Mouse (Mus musculus) midbrain, embryonic 10.5 days (tissue): Measurements from ENCODE around the gene Pcsk2. TPM values are rescaled to one million over a fixed set of nuclear protein-coding genes. Genes with fewer than 3 reads are reported as not detected.

Experiments used
- DNase-seq: peaks from one replicate; pipeline ENCODE4 v3.0.0-alpha.2; 2017; ENCODE audit warnings: low spot score
- H3K27ac ChIP-seq: fragments of 300-500 bp; sonication (generic); replicated peaks from 2 replicates; pipeline ENCODE4 v1.5.1; 2016; ENCODE audit warnings: mild to moderate bottlenecking
- H3K27me3 ChIP-seq: fragments of 300-500 bp; sonication (generic); 2 replicates; pipeline ENCODE4 v1.6.1; 2016; ENCODE audit warnings: low read depth, mild to moderate bottlenecking; ENCODE audit not compliant: poor library complexity, severe bottlenecking
- H3K36me3 ChIP-seq: fragments of 300-500 bp; sonication (generic); 2 replicates; pipeline ENCODE4 v1.6.1; 2016; ENCODE audit warnings: mild to moderate bottlenecking, moderate library complexity
- H3K4me1 ChIP-seq: fragments of 300-500 bp; sonication (generic); 2 replicates; pipeline ENCODE4 v1.6.1; 2016
- H3K4me3 ChIP-seq: fragments of 300-500 bp; sonication (generic); 2 replicates; pipeline ENCODE4 v1.5.1; 2016; ENCODE audit warnings: mild to moderate bottlenecking, moderate library complexity
- H3K9me3 ChIP-seq: fragments of 300-500 bp; sonication (generic); replicated peaks from 2 replicates; pipeline ENCODE4 v1.6.1; 2016; ENCODE audit warnings: mild to moderate bottlenecking
- WGBS: fragments of 180-500 bp; shearing (Covaris S2); methylation state at CpG from one replicate; pipeline ENCODE4 v1.1.7; 2016; 5-methylcytosine and 5-hydroxymethylcytosine counted together
- polyA plus RNA-seq: library from polyadenylated mRNA; unstranded; fragments of >200 nt; fragmentation: Nextera tagmentation; extraction: Ambion mirVana; gene quantifications from 2 replicates; pipeline ENCODE4 v1.2.1, GENCODE M21; 2016

Gene Pcsk2
- polyA plus RNA-seq, 1 experiment from 2014 or later: 2.9 TPM

DNA sequence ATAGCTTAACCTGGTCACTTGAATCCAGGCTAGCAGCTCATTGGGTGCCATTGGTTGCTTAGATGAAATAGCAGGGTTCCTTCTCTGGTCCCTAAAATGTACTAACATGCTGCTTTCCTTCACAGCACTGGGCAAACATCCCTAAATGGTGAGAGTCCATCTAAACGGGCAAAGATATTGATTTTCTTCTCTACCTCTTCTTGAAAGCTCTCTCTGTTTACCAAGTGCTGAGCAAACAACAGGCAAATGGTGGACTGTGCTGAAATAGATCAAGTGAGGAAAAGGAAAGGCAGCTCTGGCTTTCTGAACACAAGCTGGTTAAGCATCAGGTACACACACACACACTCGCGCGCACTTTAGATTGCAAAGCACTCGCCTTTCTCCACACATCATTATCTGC lies 120.8 kb downstream of the Pcsk2 start:
- H3K27me3 ChIP-seq: no peaks in the 10 kb centered on the region
- H3K4me3 ChIP-seq: no peak overlapping the region
- 89% methylated on average over 5 of the region's 5 CpGs for WGBS
- no peak for DNase-seq
- H3K27ac ChIP-seq: no peak overlapping the region
- H3K9me3 ChIP-seq: no peaks in the 10 kb centered on the region
- no peaks in the 10 kb centered on the region for H3K36me3 ChIP-seq
- no peaks in the 10 kb centered on the region for H3K4me1 ChIP-seq

DNA sequence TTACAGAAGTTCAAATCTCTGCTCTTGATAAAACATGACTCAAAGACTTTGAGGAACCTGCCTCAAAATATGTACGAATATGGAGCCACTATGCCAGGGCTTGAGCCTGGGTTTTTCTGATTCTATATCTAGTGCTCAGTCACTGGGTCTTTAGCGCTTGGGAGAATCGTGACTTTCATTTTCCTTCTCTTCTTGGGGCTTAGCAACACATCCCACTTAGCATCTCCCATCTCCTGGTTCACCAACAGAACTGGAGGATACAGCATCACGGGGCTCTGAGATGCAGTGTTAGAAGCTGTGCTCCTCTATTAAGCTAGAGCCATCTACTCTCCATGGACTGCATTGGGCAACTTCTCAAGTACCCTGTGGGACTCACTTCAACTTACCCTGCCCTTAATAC lies 131.9 kb downstream of the Pcsk2 start:
- Histone ChIP-seq H3K4me3 (no peak overlapping the region), H3K4me1 (peaks cover 2% of the 10 kb centered on the region; the same call in 1 of the 2 replicates), H3K9me3 (no peaks in the 10 kb centered on the region), H3K36me3 (no peaks in the 10 kb centered on the region), H3K27ac (no peak overlapping the region), H3K27me3 (no peaks in the 10 kb centered on the region)
- DNase-seq: no peak
- WGBS: 93% methylated on average over 4 of the region's 4 CpGs

DNA sequence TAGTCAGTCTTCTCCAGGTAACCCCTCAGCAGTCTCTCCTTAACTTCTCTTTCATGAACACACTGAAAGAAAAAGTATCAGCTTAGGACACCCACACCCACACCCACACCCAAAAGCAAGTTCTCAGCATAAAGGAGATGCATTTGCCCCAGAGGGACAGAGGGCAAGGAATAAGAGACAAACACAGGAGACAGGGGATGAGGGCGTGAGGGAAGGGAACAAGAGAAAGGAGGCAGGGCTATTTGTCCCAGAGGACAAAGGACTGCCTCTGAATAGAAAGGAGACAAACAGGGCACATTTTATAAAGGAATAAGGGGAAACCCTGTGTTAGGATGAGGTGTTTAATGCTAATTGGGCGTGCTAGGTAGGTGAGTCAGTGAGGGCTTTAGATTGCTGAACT lies 133.6 kb downstream of the Pcsk2 start:
- Histone ChIP-seq H3K4me3 (no peak overlapping the region), H3K27me3 (no peaks in the 10 kb centered on the region), H3K9me3 (no peaks in the 10 kb centered on the region), H3K36me3 (no peaks in the 10 kb centered on the region), H3K4me1 (peaks cover 2% of the 10 kb centered on the region; the same call in 1 of the 2 replicates), H3K27ac (no peak overlapping the region)
- DNase-seq: no peak
- WGBS: 55% methylated on average over 2 of the region's 2 CpGs

DNA sequence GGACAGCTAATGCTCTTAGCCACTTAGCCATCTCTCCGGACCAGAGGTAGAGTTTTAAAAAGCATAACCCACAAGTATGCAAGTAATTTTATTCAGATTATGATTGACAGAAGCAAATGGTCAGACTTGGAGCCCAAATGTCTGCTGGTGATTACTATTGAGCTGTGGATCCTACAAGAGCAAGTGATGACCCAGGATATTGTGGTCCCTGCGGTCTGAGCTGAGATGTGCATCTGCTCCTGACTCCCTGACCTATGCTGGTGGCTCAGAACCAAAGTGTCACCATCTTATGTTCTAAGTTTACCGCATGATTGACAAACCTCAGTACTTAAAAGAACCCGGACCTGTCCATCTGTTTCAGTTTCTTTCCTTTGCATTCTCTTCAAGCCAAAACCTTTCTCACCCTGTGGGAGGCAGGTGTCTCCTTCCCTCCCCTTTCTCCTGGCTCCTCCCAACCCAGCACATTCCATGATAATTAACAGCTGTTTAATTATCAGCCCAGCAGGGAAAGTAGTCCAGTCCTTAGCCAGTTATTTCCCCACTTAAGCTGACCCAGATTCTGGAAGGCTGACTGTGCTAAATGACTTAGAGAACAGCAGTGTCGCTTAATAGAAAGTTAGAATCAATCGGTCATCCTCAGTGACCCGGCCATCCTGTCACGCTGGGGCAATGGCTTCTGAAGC lies 136.1 kb downstream of the Pcsk2 start:
- no peak overlapping the region for H3K27ac ChIP-seq
- H3K9me3 ChIP-seq: no peaks in the 10 kb centered on the region
- DNase-seq: no peak
- WGBS: 73% methylated on average over 8 of the region's 8 CpGs
- H3K36me3 ChIP-seq: no peaks in the 10 kb centered on the region
- no peak overlapping the region for H3K4me3 ChIP-seq
- no peaks in the 10 kb centered on the region for H3K27me3 ChIP-seq
- peaks cover 2% of the 10 kb centered on the region; the same call in 1 of the 2 replicates for H3K4me1 ChIP-seq

DNA sequence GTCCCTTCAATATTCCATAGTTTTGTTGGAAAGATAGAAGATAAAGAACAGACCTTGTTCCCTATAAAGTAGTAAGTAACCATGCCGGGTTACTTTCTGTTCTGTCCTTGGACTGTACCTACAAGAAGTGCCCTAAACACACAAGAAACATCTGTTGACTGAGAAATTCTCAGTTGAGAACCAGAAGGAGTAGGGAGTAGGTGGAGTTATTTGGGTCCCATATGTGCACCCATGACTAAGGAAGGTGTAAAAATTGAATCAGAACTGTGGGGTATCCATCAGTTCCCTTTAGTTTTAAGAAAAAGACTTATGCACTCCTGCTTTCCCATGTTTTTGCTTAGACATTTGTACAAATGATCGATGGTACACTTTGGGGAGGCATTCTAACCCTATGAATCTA lies 137.6 kb downstream of the Pcsk2 start:
- no peak for DNase-seq
- Histone ChIP-seq H3K27me3 (no peaks in the 10 kb centered on the region), H3K27ac (no peak overlapping the region), H3K4me3 (no peak overlapping the region), H3K4me1 (peaks cover 2% of the 10 kb centered on the region; the same call in 1 of the 2 replicates), H3K9me3 (no peaks in the 10 kb centered on the region), H3K36me3 (no peaks in the 10 kb centered on the region)
- WGBS: 92% methylated on average over 2 of the region's 2 CpGs

DNA sequence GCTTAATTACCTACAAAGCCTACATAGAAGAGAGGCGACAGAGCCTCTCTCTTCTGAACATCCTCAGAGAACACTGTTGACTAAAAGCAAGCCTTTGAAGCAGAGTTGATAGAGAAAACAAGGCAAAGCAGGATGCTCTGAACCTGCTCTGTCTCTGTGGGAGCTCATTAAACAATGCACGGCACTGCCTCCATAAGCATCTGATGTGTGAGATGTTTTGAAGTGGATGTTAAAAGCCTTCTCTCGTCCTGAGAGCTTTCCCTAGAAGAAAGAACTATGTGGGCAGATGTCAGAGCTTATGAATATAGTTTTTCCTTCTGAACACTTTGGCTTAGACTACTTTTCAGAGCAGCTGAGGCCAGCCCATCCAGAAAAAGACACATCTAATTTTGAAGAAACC lies 145.3 kb downstream of the Pcsk2 start:
- no peaks in the 10 kb centered on the region for H3K4me1 ChIP-seq
- no peak overlapping the region for H3K4me3 ChIP-seq
- 67% methylated on average over 3 of the region's 3 CpGs for WGBS

DNA sequence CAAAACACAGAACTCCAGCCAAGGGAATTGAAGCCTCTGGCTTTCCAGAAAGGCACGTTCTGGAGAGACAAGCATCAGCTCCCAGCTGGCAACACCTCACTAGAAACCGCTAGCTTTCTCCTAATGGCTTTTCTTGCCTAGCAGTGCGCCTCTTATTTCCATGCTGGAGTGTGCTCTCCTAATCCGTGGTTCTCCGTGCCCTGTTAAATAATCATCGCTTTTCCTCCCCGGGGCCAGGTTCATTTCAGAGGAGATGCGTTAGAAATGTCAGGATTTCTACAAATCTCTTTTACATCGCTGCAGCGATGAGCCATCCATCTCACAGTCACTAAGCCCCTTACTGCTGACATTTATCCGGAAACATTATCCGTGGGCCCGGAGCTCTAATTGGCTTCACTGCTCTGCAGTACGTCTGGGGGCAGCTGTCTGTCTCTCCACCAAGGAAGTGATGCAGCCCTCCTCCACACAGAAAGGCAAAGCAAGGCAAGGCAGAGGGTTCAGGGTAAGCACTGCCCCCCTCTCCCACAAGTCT lies 150.1 kb downstream of the Pcsk2 start:
- Histone ChIP-seq H3K36me3 (no peaks in the 10 kb centered on the region), H3K27ac (no peak overlapping the region), H3K9me3 (no peaks in the 10 kb centered on the region; the same call in 1 of the 2 replicates), H3K4me3 (no peak overlapping the region), H3K4me1 (no peaks in the 10 kb centered on the region), H3K27me3 (no peaks in the 10 kb centered on the region)
- 81% methylated on average over 14 of the region's 14 CpGs for WGBS
- DNase-seq: no peak

More for the DNA sequence above, 145.3 kb downstream of the Pcsk2 start:
- H3K9me3 ChIP-seq: no peaks in the 10 kb centered on the region; the same call in 1 of the 2 replicates
- no peak overlapping the region for H3K27ac ChIP-seq
- no peaks in the 10 kb centered on the region for H3K36me3 ChIP-seq
- H3K27me3 ChIP-seq: no peaks in the 10 kb centered on the region
- no peak for DNase-seq

DNA sequence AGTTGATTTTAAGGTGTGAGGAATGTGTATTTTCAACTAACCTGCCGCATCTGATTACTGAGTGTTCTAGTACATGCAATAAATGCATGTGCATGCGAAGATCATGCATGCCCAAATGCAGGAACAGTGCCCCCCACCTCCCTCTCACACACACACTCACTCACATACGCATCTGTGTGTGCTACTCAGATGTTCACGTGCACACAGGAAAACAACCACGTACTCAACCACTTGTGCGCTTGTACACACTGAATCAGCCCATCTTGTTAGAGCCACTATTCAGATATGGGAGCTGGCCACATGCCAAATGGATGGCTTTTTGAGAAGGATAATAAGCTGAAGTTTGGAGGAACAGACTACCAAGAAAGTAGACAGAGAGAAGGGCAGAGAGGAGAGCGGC lies 150.7 kb downstream of the Pcsk2 start:
- WGBS: 94% methylated on average over 7 of the region's 7 CpGs
- Histone ChIP-seq H3K4me1 (no peaks in the 10 kb centered on the region), H3K9me3 (no peaks in the 10 kb centered on the region; the same call in 1 of the 2 replicates), H3K27me3 (no peaks in the 10 kb centered on the region), H3K27ac (no peak overlapping the region), H3K36me3 (no peaks in the 10 kb centered on the region), H3K4me3 (no peak overlapping the region)
- DNase-seq: no peak

DNA sequence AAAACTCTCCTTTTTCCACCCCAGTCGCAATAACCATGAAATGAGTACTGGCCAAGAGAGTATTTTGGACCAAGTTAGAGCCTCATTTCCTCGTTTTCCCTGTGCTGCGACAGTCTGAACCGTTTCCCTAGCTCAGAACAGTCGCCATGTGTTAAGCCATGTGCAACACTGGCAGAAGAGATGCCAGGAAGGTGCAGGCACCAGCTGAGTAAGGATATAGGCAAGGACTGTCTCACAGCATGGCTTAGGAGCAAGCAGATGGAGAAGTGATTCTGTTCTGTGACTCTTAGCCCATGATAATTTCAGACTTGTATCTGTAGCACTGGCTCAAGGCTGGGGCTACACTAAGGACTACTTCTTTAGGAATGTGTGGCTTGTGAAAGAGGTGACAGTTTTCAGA lies 155.2 kb downstream of the Pcsk2 start:
- no peaks in the 10 kb centered on the region for H3K9me3 ChIP-seq
- WGBS: 89% methylated on average over 5 of the region's 5 CpGs
- H3K4me3 ChIP-seq: no peak overlapping the region
- no peaks in the 10 kb centered on the region for H3K36me3 ChIP-seq
- peaks cover 3% of the 10 kb centered on the region; the same call in 1 of the 2 replicates for H3K4me1 ChIP-seq
- no peaks in the 10 kb centered on the region for H3K27me3 ChIP-seq
- DNase-seq: no peak
- no peak overlapping the region for H3K27ac ChIP-seq

DNA sequence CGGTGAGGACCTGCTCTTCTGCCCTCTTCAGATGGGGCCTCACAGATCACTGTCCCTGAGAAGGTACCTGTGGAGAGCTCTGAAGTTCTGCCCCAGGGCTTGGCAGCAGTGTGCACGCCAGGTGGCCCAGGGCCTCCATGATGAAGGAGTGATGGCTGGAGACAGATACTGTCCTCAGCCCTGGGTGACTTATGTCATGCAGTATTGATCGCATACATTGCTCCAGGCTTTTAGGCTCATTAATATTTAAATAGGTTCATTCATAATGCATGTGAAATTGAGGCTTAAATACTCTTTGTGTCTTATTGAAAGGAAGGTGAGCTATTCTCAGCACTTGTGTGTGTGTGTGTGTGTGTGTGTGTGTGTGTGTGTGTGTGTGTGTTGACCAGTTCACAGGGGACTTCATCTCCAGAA lies 157.0 kb downstream of the Pcsk2 start:
- 86% methylated on average over 3 of the region's 3 CpGs for WGBS
- no peaks in the 10 kb centered on the region for H3K9me3 ChIP-seq

DNA sequence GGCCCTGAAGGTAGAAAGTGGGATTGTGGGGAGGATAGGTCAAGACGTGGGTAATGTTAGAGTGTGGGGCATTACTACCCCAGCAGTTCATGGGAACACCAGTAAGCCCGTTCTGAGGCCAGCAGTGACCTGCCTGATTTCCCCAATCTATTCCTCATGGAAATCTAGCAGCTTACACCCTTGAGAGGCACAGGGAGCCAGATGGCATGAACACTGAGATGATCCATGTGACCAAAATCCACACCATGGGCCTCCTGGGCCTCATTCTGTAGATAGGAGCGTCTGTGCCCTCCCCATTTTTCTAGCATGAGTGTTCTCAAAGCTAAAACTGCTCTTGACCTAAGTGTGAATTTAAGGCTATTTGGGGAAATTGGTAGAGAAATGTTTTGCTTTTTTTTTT lies 162.2 kb downstream of the Pcsk2 start:
- DNase-seq: no peak
- Histone ChIP-seq H3K27me3 (no peaks in the 10 kb centered on the region), H3K9me3 (no peaks in the 10 kb centered on the region), H3K27ac (no peak overlapping the region), H3K36me3 (no peaks in the 10 kb centered on the region), H3K4me3 (no peak overlapping the region), H3K4me1 (no peaks in the 10 kb centered on the region)
- WGBS: 84% methylated on average over 3 of the region's 3 CpGs

More for the DNA sequence above, 157.0 kb downstream of the Pcsk2 start:
- Histone ChIP-seq H3K27ac (no peak overlapping the region), H3K36me3 (no peaks in the 10 kb centered on the region), H3K4me3 (no peak overlapping the region), H3K27me3 (no peaks in the 10 kb centered on the region), H3K4me1 (peaks cover 3% of the 10 kb centered on the region; the same call in 1 of the 2 replicates)
- no peak for DNase-seq

DNA sequence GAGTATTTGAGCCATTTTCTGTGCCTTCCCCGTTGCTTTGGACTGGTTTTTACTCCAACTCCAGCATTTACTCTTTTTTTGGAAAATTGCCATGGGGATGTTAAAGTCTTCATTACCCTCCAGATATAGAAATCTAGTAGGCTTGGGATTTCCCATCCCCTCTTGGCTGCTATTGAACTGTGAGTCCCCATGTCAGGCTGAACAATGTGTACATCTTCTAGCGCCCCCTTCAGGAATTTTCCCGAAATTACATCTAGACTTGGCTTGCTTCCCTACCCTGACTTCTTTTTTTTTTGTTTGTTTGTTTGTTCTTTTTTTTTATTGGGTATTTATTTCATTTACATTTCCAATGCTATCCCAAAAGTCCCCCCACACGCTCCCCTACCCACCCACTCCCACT lies 163.3 kb downstream of the Pcsk2 start:
- H3K27ac ChIP-seq: no peak overlapping the region
- no peak for DNase-seq
- 28% methylated on average over 4 of the region's 4 CpGs for WGBS

DNA sequence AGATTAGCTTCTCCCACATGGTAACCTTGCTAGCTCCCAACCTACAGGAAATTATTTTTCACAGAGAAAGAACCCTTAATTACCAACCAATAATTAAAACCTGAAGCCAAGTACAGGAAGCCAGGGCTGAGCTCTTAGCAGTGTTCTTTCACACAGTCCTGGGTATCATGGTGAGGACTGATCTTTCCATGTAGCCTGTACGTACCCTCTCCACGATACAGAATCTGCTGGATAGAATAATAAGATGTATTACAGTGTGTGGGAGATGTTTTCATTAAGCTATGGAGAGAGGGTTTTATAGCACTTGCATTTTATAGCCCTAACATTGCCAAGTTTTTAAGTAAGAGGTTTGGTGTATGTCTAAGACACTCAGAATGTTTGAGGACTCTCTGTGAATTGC lies 164.0 kb downstream of the Pcsk2 start:
- Histone ChIP-seq H3K36me3 (no peaks in the 10 kb centered on the region), H3K4me3 (no peak overlapping the region), H3K9me3 (no peaks in the 10 kb centered on the region), H3K27ac (no peak overlapping the region), H3K27me3 (no peaks in the 10 kb centered on the region), H3K4me1 (no peaks in the 10 kb centered on the region)
- WGBS: 91% methylated on average over 2 of the region's 2 CpGs
- DNase-seq: no peak

More for the DNA sequence above, 163.3 kb downstream of the Pcsk2 start:
- no peaks in the 10 kb centered on the region for H3K4me1 ChIP-seq
- H3K27me3 ChIP-seq: no peaks in the 10 kb centered on the region
- H3K36me3 ChIP-seq: no peaks in the 10 kb centered on the region
- no peaks in the 10 kb centered on the region for H3K9me3 ChIP-seq
- no peak overlapping the region for H3K4me3 ChIP-seq
